Mouse (Mus musculus) C2C12 (cell line): Measurements from ENCODE around the gene Maats1.

Experiments used
- CEBPB ChIP-seq: IDR thresholded peaks from one replicate; pipeline ENCODE4 v1.6.1; 2011; ENCODE audit warnings: low read depth, mild to moderate bottlenecking, control low read depth, moderate library complexity
- CTCF ChIP-seq: IDR thresholded peaks from one replicate; pipeline ENCODE4 v1.5.1; 2011; ENCODE audit not compliant: control insufficient read depth, insufficient read depth, insufficient read length
- MYOG ChIP-seq: IDR thresholded peaks from one replicate; pipeline ENCODE4 v1.6.1; 2011; ENCODE audit not compliant: control insufficient read depth, insufficient read length; ENCODE audit errors: extremely low read depth

DNA sequence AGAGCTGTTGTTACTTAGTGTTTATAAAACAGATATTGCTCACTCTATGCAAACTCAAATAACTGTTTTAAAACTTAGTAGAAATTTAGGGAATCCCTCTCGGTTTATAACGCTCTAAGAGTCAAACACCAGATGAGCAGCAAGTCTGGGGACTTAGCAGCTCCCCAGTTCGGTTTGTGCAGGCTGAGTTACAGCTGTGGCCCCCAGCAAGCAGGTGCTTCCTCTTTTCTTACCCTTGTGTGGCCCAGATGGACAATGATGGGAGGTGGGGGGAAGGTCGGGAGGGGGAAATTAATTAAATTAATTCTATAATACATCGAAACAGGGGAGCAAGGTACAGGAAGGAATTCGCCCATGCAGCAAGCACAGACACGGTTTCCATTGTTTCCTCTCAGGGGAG lies 34.3 kb downstream of the Maats1 start:
- no peak for TF ChIP-seq CTCF
- TF ChIP-seq MYOG, result no peak
- no peak for TF ChIP-seq CEBPB
